Mouse (Mus musculus) midbrain, embryonic 10.5 days (tissue): Measurements from ENCODE around the gene Rhot1. TPM values are rescaled to one million over a fixed set of nuclear protein-coding genes. Genes with fewer than 3 reads are reported as not detected.
A peak's percentile ranks its signal among the peaks of the same experiment; 100 is the strongest.

Experiments used
- DNase-seq: peaks from one replicate; pipeline ENCODE4 v3.0.0-alpha.2; 2017; ENCODE audit warnings: low spot score
- H3K27ac ChIP-seq: fragments of 300-500 bp; sonication (generic); replicated peaks from 2 replicates; pipeline ENCODE4 v1.5.1; 2016; ENCODE audit warnings: mild to moderate bottlenecking
- H3K27me3 ChIP-seq: fragments of 300-500 bp; sonication (generic); 2 replicates; pipeline ENCODE4 v1.6.1; 2016; ENCODE audit warnings: low read depth, mild to moderate bottlenecking; ENCODE audit not compliant: poor library complexity, severe bottlenecking
- H3K36me3 ChIP-seq: fragments of 300-500 bp; sonication (generic); 2 replicates; pipeline ENCODE4 v1.6.1; 2016; ENCODE audit warnings: mild to moderate bottlenecking, moderate library complexity
- H3K4me1 ChIP-seq: fragments of 300-500 bp; sonication (generic); 2 replicates; pipeline ENCODE4 v1.6.1; 2016
- H3K4me3 ChIP-seq: fragments of 300-500 bp; sonication (generic); 2 replicates; pipeline ENCODE4 v1.5.1; 2016; ENCODE audit warnings: mild to moderate bottlenecking, moderate library complexity
- H3K9me3 ChIP-seq: fragments of 300-500 bp; sonication (generic); replicated peaks from 2 replicates; pipeline ENCODE4 v1.6.1; 2016; ENCODE audit warnings: mild to moderate bottlenecking
- WGBS: fragments of 180-500 bp; shearing (Covaris S2); methylation state at CpG from one replicate; pipeline ENCODE4 v1.1.7; 2016; 5-methylcytosine and 5-hydroxymethylcytosine counted together
- polyA plus RNA-seq: library from polyadenylated mRNA; unstranded; fragments of >200 nt; fragmentation: Nextera tagmentation; extraction: Ambion mirVana; gene quantifications from 2 replicates; pipeline ENCODE4 v1.2.1, GENCODE M21; 2016

Gene Rhot1
- polyA plus RNA-seq, 1 experiment from 2014 or later, result 56.2 TPM

DNA sequence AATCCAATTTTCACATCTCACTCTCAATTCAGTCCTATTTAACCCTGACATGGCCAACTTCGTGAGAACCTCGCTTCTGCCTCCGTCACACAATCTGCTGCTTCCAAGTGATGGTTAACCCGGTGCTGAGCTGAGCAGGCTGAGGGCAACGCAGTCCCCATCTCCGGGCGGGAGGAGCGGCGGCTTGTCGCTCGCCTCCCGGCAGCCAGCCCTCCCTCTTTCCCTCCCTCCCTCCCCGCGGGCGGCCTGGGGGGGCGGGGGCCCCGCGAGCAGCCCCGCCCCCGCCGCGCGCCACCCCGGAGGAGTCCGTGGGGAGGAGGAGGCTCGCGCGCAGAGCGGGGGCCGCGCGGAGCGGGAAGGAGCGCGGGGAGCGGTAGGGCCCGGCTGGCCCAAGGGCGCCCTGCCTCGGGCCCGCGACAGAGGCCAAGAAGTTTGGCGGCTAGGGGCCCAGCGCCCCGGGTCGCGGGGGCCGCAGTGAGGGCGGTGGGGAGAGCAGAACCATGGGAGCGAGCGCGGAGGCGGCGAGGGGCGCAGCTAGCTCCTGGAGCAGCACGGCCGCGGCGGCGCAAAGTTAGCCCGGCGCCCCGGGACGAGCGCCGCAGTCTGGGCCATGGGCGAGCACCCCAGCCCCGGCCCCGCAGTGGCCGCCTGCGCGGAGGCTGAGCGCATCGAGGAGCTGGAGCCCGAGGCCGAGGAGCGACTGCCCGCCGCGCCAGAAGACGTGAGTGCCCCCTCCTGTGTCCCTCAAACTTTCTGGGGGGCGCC, 91.9 kb downstream of the Rhot1 start, which contains the start of gene Rhbdl3:
Gene Rhbdl3 (plus strand): TSS at position 362 of the 765 bp plus-strand sequence.
- H3K36me3 ChIP-seq, result peaks cover 25% of the 10 kb centered on the region
- peaks cover 53% of the 10 kb centered on the region for H3K4me1 ChIP-seq
- peaks cover 74% of the 10 kb centered on the region for H3K27me3 ChIP-seq
- peak; percentile 73 for DNase-seq
- whole genome bisulfite sequencing, result under 1% methylated on average over 75 of the region's 81 CpGs
- H3K4me3 ChIP-seq, result peak within 1 kb of the TSS; percentile 77
- H3K27ac ChIP-seq, result peak within 1 kb of the TSS; percentile 93
- peaks cover 6% of the 10 kb centered on the region for H3K9me3 ChIP-seq

DNA sequence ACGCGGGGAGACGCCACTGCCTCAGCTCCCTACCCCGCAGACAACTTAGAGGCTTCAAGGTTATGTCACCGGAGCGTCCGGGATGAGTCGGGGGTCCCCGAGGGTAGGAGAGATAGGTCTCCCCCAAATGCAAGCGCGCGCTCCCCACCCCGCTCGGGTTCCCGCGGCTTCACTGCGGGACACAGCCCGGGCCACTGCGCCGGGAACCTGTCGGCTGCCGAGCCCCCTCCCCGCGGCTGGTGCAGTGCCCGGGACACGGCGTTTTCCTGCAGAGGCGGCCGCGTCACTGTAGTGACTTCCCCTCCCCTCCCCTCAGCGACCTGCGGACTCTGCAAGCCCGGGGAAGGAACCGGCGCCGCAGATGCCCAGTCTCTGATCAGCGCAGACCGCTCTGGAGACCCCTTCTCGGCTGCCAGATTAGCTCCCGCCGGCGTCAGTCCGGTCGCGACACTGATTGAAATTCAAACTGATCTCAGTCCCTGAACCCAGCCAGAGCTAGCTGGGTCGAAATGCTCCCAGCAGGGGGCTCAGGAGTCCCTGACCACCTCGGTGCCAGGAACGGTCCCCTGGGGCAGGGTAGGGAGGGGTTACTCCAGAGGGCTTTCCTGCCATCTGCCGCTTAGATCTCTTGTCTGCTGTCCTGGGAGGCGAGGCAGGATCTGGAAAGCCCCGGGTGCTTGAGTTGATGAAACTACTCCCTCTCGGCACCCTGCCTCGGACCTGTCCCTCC, 92.7 kb downstream of the Rhot1 start:
- Histone ChIP-seq H3K4me1 (peaks cover 49% of the 10 kb centered on the region), H3K4me3 (peak overlapping the region; percentile 77), H3K36me3 (peaks cover 29% of the 10 kb centered on the region), H3K27me3 (peaks cover 66% of the 10 kb centered on the region), H3K27ac (peak overlapping the region; percentile 93), H3K9me3 (peaks cover 6% of the 10 kb centered on the region)
- under 1% methylated on average over 53 of the region's 53 CpGs for WGBS
- peak; percentile 80 for DNase-seq

DNA sequence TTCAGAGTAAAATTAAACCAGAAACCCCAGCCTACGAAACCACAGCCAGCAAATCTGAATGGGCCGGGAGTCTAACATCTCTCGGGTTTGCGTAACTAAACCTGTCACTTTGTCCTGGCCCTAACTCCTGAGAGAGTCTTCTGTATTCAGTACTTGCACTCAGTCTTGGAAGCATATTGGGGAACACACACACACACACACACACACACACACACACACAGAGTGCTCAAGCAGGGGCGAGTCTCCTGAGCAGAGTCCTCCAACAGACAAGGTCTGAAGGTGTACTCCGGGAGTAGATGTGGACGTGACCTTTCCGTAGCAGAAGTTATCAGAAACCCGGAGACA, 93.2 kb downstream of the Rhot1 start:
- DNase-seq, result no peak
- 1% methylated on average over 9 of the region's 9 CpGs for WGBS

DNA sequence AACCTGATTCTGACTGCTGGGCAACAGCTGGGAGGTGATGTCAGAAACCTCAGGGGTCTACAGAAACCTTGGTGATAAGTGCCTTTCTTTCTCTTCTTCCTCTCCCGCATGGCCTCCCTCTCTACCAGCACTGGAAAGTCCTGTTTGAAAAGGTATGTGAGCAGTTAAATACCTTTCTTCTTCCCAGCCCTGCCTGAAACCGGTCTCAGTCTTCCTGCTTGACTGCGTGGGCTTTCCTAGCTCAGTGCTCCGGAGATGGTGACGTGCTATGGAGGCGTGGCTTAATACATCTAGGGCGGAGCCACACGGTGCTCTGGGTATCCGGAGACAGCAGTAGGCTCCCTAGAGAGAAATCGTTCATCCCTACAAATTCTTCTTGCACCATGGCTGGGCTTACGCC, 93.7 kb downstream of the Rhot1 start:
- peak overlapping the region; percentile 93; the same call in 1 of the 2 replicates for H3K27ac ChIP-seq
- 4% methylated on average over 11 of the region's 11 CpGs for WGBS
- peak overlapping the region; percentile 77 for H3K4me3 ChIP-seq
- H3K36me3 ChIP-seq, result peaks cover 29% of the 10 kb centered on the region
- H3K4me1 ChIP-seq, result peaks cover 57% of the 10 kb centered on the region
- DNase-seq, result peak; percentile 69
- H3K9me3 ChIP-seq, result peaks cover 6% of the 10 kb centered on the region
- peaks cover 56% of the 10 kb centered on the region for H3K27me3 ChIP-seq

More for the DNA sequence above, 93.2 kb downstream of the Rhot1 start:
- Histone ChIP-seq H3K4me3 (peak overlapping the region; percentile 77), H3K27ac (peak overlapping the region; percentile 93), H3K9me3 (peaks cover 6% of the 10 kb centered on the region), H3K36me3 (peaks cover 29% of the 10 kb centered on the region), H3K27me3 (peaks cover 62% of the 10 kb centered on the region), H3K4me1 (peaks cover 53% of the 10 kb centered on the region)

DNA sequence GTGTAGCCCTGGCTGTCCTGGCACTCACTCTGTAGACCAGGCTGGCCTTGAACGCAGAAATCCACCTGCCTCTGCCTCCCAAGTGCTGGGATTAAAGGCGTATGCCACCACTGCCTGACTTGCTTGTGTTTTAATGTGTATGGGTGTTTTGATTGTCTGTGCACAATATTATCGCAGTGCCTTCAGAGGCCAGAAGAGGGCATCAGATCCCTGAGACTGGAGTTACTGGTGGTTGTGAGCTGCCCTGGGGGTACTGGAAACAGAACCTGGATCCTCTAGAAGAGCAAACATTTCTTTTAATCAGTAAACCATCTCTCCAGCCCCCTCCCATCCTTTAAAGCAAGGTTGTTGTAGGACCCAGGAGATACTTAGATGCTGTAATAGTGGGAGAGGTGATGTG, 94.9 kb downstream of the Rhot1 start:
- Histone ChIP-seq H3K4me3 (no peak overlapping the region), H3K4me1 (peaks cover 59% of the 10 kb centered on the region), H3K36me3 (peaks cover 31% of the 10 kb centered on the region), H3K27ac (no peak overlapping the region), H3K27me3 (peaks cover 45% of the 10 kb centered on the region), H3K9me3 (peaks cover 6% of the 10 kb centered on the region)
- no peak for DNase-seq
- 87% methylated on average over 3 of the region's 3 CpGs for WGBS

DNA sequence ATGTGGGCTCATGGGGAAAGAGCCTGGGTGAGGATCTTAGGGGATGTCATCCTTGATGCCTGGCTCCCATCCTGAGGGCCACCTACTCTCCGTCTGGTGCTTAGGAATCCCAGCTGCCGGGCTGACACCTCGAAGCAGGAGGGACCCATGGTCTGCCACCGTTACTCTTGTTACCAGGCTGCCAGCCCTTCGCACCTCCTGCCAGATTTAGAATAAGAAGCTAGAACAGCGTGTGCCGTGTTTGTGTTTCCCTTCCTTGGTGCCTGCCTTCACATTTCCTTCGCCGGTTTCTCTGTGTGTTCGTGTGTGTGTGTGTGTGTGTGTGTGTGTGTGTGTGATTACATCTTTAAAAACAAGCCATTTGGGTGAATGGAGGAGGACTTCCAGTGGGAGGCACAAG, 96.0 kb downstream of the Rhot1 start:
- 79% methylated on average over 10 of the region's 10 CpGs for WGBS
- H3K27me3 ChIP-seq, result peaks cover 34% of the 10 kb centered on the region
- no peak overlapping the region for H3K4me3 ChIP-seq
- H3K4me1 ChIP-seq, result peaks cover 51% of the 10 kb centered on the region
- H3K9me3 ChIP-seq, result peaks cover 6% of the 10 kb centered on the region
- DNase-seq, result no peak
- H3K36me3 ChIP-seq, result peaks cover 31% of the 10 kb centered on the region
- H3K27ac ChIP-seq, result no peak overlapping the region

DNA sequence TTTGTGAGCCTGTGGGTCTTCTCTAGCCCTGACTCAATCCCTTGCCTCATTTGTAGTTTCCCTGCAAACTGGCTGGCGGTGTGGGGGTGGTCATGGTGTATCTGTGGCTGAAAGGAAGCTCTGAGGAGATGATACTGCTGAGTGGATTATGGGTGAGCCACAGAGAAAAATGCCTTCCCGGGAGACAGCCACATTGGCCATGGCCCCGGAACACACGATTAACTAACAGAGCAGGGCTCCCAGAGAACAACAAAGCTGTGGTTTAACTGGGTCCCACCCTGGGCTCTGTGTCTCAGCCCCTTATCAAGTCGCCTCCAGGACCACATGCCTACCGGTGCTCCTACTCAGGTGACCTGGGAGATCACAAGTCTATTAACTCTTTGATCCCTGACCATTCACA, 99.7 kb downstream of the Rhot1 start:
- Histone ChIP-seq H3K4me1 (peaks cover 52% of the 10 kb centered on the region), H3K27ac (no peak overlapping the region), H3K4me3 (no peak overlapping the region), H3K9me3 (peaks cover 6% of the 10 kb centered on the region), H3K27me3 (0 out of 2 replicates have a peak, but pooled peaks cover 5% of the 10 kb centered on the region), H3K36me3 (peaks cover 27% of the 10 kb centered on the region)
- no peak for DNase-seq
- WGBS, result 63% methylated on average over 6 of the region's 6 CpGs

DNA sequence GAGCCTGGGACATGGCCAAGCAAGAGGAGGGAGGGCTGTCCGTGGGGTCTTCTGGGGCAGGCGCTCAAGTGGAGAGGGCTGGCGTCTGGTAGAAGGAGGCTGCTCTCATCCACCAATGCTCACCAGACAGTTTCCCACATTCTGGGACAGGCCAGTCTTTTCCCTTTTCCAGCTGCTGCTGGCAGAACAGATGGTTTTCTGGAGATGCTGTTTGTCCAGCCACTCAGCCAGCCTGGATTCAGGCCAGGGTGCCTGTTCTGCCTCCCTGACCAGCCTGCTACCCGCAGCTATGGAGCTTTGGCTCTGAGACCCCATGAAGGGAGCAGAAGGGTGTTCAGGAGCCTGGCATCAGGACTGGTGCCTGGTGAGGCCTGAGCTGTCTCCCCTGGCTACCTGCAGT, 102.5 kb downstream of the Rhot1 start:
- DNase-seq, result no peak
- H3K4me3 ChIP-seq, result no peak overlapping the region
- H3K9me3 ChIP-seq, result no peaks in the 10 kb centered on the region
- peaks cover 80% of the 10 kb centered on the region for H3K4me1 ChIP-seq
- 76% methylated on average over 4 of the region's 4 CpGs for WGBS
- H3K27ac ChIP-seq, result peak overlapping the region; percentile 86
- 0 out of 2 replicates have a peak, but pooled peaks cover 5% of the 10 kb centered on the region for H3K27me3 ChIP-seq
- H3K36me3 ChIP-seq, result 0 out of 2 replicates have a peak, but pooled peaks cover 3% of the 10 kb centered on the region

DNA sequence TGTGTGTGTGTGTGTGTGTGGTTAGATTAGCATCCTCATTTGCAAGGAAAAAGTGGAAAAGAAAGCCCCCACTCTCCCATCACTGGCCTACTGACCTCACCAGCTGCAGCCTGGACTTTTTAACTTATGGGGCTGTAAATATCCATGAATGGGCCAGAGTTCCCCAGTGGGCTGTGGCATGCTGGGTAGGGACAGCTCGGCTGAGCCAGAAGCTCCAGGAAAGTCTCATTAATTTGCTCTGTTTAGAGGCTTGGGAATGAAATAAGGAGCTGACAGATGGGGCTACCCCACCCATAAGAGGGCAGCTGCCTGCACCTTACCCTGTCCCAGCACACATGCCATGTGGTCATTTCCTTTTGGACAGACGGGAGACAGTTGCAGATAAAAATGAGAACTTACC, 103.2 kb downstream of the Rhot1 start:
- Histone ChIP-seq H3K4me1 (peaks cover 82% of the 10 kb centered on the region), H3K4me3 (no peak overlapping the region), H3K27ac (peak overlapping the region; percentile 86), H3K36me3 (0 out of 2 replicates have a peak, but pooled peaks cover 3% of the 10 kb centered on the region), H3K9me3 (no peaks in the 10 kb centered on the region), H3K27me3 (0 out of 2 replicates have a peak, but pooled peaks cover 5% of the 10 kb centered on the region)
- DNase-seq, result no peak
- WGBS, result 52% methylated on average over 2 of the region's 2 CpGs

DNA sequence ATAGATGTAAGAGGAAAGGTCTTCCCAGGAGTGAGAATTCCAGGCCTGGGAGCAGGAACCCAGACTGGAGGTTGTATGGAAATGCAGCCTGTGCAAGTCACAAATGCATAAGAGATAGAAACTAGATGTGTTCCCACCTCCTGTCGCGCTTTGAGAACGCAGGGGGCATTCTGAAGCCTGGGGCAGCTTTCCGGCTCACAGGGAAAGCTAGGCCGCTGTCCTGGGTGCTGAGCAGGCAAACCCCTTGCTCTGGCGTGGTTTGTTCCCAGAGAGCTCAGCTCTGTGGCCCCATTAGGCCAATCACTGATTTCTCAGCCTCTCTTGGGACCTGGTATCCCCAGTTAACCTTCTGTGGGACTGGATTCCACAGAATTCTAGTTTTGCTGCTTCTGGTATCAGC, 103.7 kb downstream of the Rhot1 start:
- Histone ChIP-seq H3K36me3 (0 out of 2 replicates have a peak, but pooled peaks cover 3% of the 10 kb centered on the region), H3K9me3 (no peaks in the 10 kb centered on the region), H3K27ac (peak overlapping the region; percentile 86), H3K4me3 (no peak overlapping the region), H3K4me1 (peaks cover 78% of the 10 kb centered on the region), H3K27me3 (0 out of 2 replicates have a peak, but pooled peaks cover 5% of the 10 kb centered on the region)
- WGBS, result 7% methylated on average over 6 of the region's 6 CpGs
- DNase-seq, result no peak

DNA sequence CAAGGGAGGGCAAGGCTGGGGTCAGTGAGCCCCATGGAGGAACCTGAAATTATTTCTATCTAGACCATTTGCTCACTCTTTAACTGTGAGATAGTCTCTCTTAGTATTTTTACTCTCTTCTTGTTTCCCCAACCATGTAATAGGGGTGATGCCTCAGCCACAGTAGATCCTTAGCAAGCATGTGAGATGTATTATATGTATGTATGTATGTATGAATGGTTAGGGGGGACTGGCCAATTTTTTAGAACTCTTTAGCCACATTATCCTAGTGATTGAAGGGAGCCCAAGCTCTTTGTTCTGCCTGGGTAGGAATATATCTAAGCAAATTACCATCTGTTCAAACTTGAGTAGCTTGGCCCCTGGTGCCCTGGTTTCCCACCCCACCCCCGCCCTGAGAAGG, 104.6 kb downstream of the Rhot1 start:
- 79% methylated on average over 1 of the region's 1 CpGs for WGBS
- H3K4me1 ChIP-seq, result peaks cover 84% of the 10 kb centered on the region
- H3K36me3 ChIP-seq, result 0 out of 2 replicates have a peak, but pooled peaks cover 2% of the 10 kb centered on the region
- H3K9me3 ChIP-seq, result no peaks in the 10 kb centered on the region
- DNase-seq, result no peak
- peak overlapping the region; percentile 86 for H3K27ac ChIP-seq
- H3K4me3 ChIP-seq, result no peak overlapping the region
- H3K27me3 ChIP-seq, result 0 out of 2 replicates have a peak, but pooled peaks cover 5% of the 10 kb centered on the region

DNA sequence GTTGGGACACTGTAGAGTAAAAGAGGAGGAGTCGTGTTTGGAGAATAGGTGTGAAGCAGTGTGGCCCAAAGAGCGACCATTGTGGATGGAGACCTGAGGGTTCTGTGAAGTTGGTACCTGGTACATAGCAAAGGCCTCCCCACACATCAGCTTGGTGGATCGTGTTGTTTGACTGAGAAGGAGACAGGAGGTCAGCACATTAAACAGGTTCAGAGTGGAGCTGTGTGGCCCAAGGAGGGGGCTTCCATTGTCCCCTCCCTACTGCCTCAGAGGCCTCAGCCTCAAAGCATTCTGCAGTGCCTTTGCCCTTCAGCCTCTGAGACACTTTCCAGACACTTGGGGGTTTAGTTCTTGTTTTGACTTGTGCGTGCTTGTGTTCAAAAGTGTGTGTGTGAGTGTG, 105.1 kb downstream of the Rhot1 start:
- 0 out of 2 replicates have a peak, but pooled peaks cover 5% of the 10 kb centered on the region for H3K27me3 ChIP-seq
- H3K4me3 ChIP-seq, result no peak overlapping the region
- no peaks in the 10 kb centered on the region for H3K9me3 ChIP-seq
- H3K36me3 ChIP-seq, result no peaks in the 10 kb centered on the region
- peaks cover 86% of the 10 kb centered on the region for H3K4me1 ChIP-seq
- WGBS, result 83% methylated on average over 4 of the region's 4 CpGs
- DNase-seq, result no peak
- peak overlapping the region; percentile 86 for H3K27ac ChIP-seq
